Mouse (Mus musculus): ENCODE data around the gene Kifc3. TPM values are rescaled to one million over a fixed set of nuclear protein-coding genes. Genes with fewer than 3 reads are reported as not detected.

Gene Kifc3
- total and polyA plus RNA-seq, 3 experiments, result 10.6 to 19.1 TPM; not detected in 1

DNA sequence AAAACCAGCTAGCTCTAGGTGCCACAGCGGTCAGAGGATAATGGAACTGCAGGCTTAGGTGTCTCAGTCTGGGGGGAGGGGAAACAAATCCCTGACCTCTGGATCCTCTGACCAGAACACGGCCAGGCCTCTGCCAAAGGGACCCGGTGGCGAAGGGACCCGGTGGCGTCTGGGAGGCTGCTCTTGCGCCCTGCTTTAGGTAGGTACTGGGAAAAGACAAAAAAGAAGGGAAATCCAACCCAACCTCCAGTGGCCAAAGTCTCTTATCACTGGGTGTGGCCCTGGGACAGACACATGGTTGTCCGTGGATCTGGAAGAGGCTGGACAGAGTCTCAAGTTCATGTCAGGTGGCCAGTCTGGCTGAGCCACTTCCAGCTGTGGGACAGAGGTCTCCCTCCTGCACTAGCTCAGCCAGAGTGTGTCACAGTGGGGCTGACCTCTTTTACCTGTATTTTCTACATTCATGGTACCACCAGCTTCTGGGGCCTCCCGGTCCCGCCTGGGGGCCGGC, 73.8 kb downstream of the Kifc3 start:
- H3K4me1 ChIP-seq (ENCODE audit: control insufficient read depth in 1 of 2, insufficient read depth in 2 of 2, low read length in 2 of 2), result no peaks in the 10 kb centered on the region
- no peaks in the 10 kb centered on the region for H3K79me2 ChIP-seq (ENCODE audit: control insufficient read depth, insufficient read depth, low read length, poor library complexity)
- H3K36me3 ChIP-seq (ENCODE audit: control insufficient read depth in 1 of 2, insufficient read depth in 2 of 2, low read length in 2 of 2), result no peaks in the 10 kb centered on the region
- no peak overlapping the region for H3K27ac ChIP-seq (ENCODE audit: control insufficient read depth, low read depth, low read length)
- DNase-seq (ENCODE audit: low read depth, low spot score), result no peak
- TF ChIP-seq MAZ (IDR thresholded peaks at IDR 0.05; ENCODE audit: low read depth, low read length) (no peak), UBTF (IDR thresholded peaks at IDR 0.05; ENCODE audit: borderline replicate concordance, insufficient read depth, low read depth, low read length) (no peak), MAFK (IDR thresholded peaks at IDR 0.05; ENCODE audit: borderline replicate concordance, low read depth, low read length) (no peak), GATA1 (IDR thresholded peaks at IDR 0.05; ENCODE audit: low read depth, low read length) (no peak), NELFE (IDR thresholded peaks at IDR 0.05; ENCODE audit: low read depth, low read length) (no peak), CHD1 (IDR thresholded peaks at IDR 0.05; ENCODE audit: low read depth, low read length) (no peak), MXI1 (IDR thresholded peaks at IDR 0.05; ENCODE audit: low read depth, low read length) (no peak)
- no peaks in the 10 kb centered on the region for H3K9me3 ChIP-seq (replicated peaks; ENCODE audit: insufficient read depth, low read length)
- H3K27me3 ChIP-seq (ENCODE audit: control insufficient read depth in 1 of 2, insufficient read depth in 2 of 2, low read length in 2 of 2), result no peaks in the 10 kb centered on the region
- H3K9ac ChIP-seq (ENCODE audit: control insufficient read depth, low read depth, low read length, poor library complexity, severe bottlenecking), result no peak overlapping the region
- H3K4me3 ChIP-seq (ENCODE audit: control insufficient read depth in 1 of 2, insufficient read depth in 1 of 2, low read depth in 2 of 2, low read length in 2 of 2), result no peak overlapping the region

DNA sequence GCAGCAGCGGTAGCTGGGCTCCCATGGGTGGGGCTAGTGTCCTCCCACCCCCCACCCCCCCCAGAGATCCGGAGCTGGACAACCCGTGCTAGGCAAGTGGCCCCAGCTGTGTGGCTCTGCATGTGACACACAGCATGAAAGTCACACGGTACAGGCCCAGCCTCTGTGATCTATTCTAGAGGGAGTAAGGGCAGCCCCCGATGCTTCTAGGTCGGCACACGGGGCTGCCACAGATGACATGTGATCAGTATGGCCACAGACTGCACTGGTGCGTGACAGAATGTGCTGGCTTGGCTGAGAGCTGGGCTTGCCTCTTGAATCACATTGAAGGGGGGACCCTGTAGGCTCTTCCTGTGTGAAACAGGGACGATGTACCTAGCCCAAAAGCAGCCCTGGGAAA, 75.0 kb downstream of the Kifc3 start:
- Histone ChIP-seq H3K36me3 (ENCODE audit: control insufficient read depth in 1 of 2, insufficient read depth in 2 of 2, low read length in 2 of 2) (no peaks in the 10 kb centered on the region), H3K9ac (ENCODE audit: control insufficient read depth, low read depth, low read length, poor library complexity, severe bottlenecking) (no peak overlapping the region), H3K79me2 (ENCODE audit: control insufficient read depth, insufficient read depth, low read length, poor library complexity) (no peaks in the 10 kb centered on the region), H3K27me3 (ENCODE audit: control insufficient read depth in 1 of 2, insufficient read depth in 2 of 2, low read length in 2 of 2) (no peaks in the 10 kb centered on the region), H3K27ac (ENCODE audit: control insufficient read depth, low read depth, low read length) (no peak overlapping the region), H3K4me3 (ENCODE audit: control insufficient read depth in 1 of 2, insufficient read depth in 1 of 2, low read depth in 2 of 2, low read length in 2 of 2) (no peak overlapping the region), H3K9me3 (replicated peaks; ENCODE audit: insufficient read depth, low read length) (no peaks in the 10 kb centered on the region), H3K4me1 (ENCODE audit: control insufficient read depth in 1 of 2, insufficient read depth in 2 of 2, low read length in 2 of 2) (no peaks in the 10 kb centered on the region)
- TF ChIP-seq ZC3H11A (IDR thresholded peaks at IDR 0.05; ENCODE audit: low read depth, low read length) (no peak), POLR2AphosphoS2 (IDR thresholded peaks at IDR 0.05; ENCODE audit: low read length) (no peak), POLR2A (IDR thresholded peaks at IDR 0.05; ENCODE audit: control insufficient read depth in 1 of 2, insufficient read depth in 1 of 2, low read depth in 1 of 2, low read length in 2 of 2, poor library complexity in 1 of 2) (no peak), MAX (IDR thresholded peaks at IDR 0.05; ENCODE audit: low read length) (no peak), CTCF (IDR thresholded peaks at IDR 0.05 in 2 of 3, conservative IDR thresholded peaks at IDR 0.05 in 1 of 3; ENCODE audit: control insufficient read depth in 1 of 3, insufficient read depth in 1 of 3, low read depth in 2 of 3, low read length in 3 of 3, poor library complexity in 1 of 3, severe bottlenecking in 1 of 3) (no peak), RCOR1 (IDR thresholded peaks at IDR 0.05; ENCODE audit: low read depth, low read length) (no peak), MAZ (IDR thresholded peaks at IDR 0.05; ENCODE audit: low read depth, low read length) (no peak), TCF12 (IDR thresholded peaks at IDR 0.05; ENCODE audit: low read depth, low read length) (no peak), SIN3A (IDR thresholded peaks at IDR 0.05; ENCODE audit: low read length) (no peak), ETS1 (IDR thresholded peaks at IDR 0.05; ENCODE audit: low read depth, low read length) (no peak), GABPA (IDR thresholded peaks at IDR 0.05; ENCODE audit: low read depth, low read length) (no peak), ZNF384 (IDR thresholded peaks at IDR 0.05; ENCODE audit: low read depth, low read length) (no peak), USF1 (IDR thresholded peaks at IDR 0.05; ENCODE audit: low read depth, low read length) (no peak), SMC3 (IDR thresholded peaks at IDR 0.05; ENCODE audit: low read depth, low read length) (no peak)
- DNase-seq (ENCODE audit: low read depth, low spot score), result no peak

Data from MEL (cell line).